Mouse (Mus musculus): ENCODE measurements at regions not wholly inside any gene's neighbourhood (a gene's known extent, or its start where the extent isn't known, plus 50 kb on each side); places are given as distances from the start of the nearest gene placed in this dataset.

DNA sequence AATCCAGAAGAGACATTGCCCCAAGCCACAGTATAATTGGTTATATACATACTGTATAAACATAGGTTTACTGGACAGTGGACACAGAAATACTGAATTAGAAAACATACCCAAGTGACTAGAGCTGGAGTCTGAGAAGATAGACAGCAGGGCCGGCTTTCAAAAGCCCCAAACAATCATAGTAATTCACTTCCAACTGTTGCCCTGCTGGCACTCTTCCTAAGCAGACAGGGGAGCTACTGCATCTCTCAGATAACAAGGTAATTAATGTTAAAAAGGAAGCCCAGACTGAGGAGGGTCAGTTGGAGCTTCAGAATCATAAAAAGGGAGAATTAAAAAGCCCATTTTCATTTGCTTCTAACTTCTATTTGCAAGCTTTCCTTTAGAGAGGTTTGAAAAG is 764.5 kb downstream of the Vgll3 start:
- Histone ChIP-seq H3K4me1 (no peaks in the 10 kb centered on the region), H3K4me3 (replicated peaks) (no peak overlapping the region), H3K27ac (no peak overlapping the region), H3K9me3 (no peaks in the 10 kb centered on the region), H3K36me3 (no peaks in the 10 kb centered on the region), H3K9ac (no peak overlapping the region), H3K4me2 (no peak overlapping the region), H3K27me3 (replicated peaks) (no peaks in the 10 kb centered on the region)
- 54% methylated on average over 1 of the region's 1 CpGs for WGBS
- ATAC-seq (ENCODE audit: insufficient read depth, low FRiP score, low read depth), result no peak

DNA sequence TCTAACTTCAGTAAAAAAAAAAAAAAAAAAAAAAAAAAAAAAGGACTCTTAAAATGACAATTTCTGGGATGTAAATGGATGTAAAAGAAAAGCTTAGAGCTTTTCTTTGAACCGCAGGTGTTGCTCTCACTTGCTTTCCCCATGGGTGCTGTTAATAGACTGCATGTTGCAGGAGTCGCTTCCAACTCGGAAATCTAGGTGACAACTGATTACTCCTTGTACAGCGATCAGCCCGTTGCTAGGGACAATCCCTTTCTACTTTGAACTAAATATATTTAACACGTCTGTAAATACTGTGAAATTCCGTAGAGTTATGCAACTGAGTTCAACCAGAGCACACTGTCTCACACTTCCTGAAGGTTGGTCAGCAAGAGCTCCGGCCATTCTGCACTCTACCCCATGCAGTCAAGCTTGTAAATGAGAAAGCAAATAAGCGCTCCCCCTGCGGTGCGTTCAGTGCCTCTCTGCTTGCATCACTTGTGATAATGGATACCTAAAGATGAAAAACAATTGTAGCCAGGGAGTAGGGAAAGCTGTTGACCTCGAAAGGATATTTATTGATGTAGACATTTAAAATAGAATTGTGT is 770.7 kb downstream of the Vgll3 start:
- Histone ChIP-seq H3K27ac (no peak overlapping the region), H3K9ac (no peak overlapping the region), H3K27me3 (replicated peaks) (no peaks in the 10 kb centered on the region), H3K36me3 (no peaks in the 10 kb centered on the region), H3K4me2 (0 out of 2 replicates have a peak overlapping the region, but pooled peaks have one; percentile 9), H3K9me3 (no peaks in the 10 kb centered on the region), H3K4me1 (no peaks in the 10 kb centered on the region), H3K4me3 (replicated peaks) (no peak overlapping the region)
- 7% methylated on average over 12 of the region's 12 CpGs for WGBS
- ATAC-seq (ENCODE audit: insufficient read depth, low FRiP score, low read depth), result no peak

- Histone ChIP-seq H3K27ac (no peak overlapping the region), H3K9me3 (no peaks in the 10 kb centered on the region), H3K36me3 (no peaks in the 10 kb centered on the region), H3K4me1 (no peaks in the 10 kb centered on the region), H3K9ac (no peak overlapping the region), H3K4me3 (replicated peaks) (no peak overlapping the region), H3K4me2 (no peak overlapping the region), H3K27me3 (replicated peaks) (no peaks in the 10 kb centered on the region)
- ATAC-seq (ENCODE audit: insufficient read depth, low FRiP score, low read depth), result no peak
- WGBS, result 52% methylated on average over 2 of the region's 2 CpGs
These were observed 787.2 kb downstream of the Vgll3 start for GRCm38 (mm10) chr16:66602211-66602610.

GRCm38 (mm10) chr16:66602686-66603085 is 787.6 kb downstream of the Vgll3 start:
- Histone ChIP-seq H3K27me3 (replicated peaks) (no peaks in the 10 kb centered on the region), H3K9ac (no peak overlapping the region), H3K4me2 (no peak overlapping the region), H3K36me3 (no peaks in the 10 kb centered on the region), H3K4me3 (replicated peaks) (no peak overlapping the region), H3K9me3 (no peaks in the 10 kb centered on the region), H3K4me1 (no peaks in the 10 kb centered on the region), H3K27ac (no peak overlapping the region)
- WGBS, result 78% methylated on average over 3 of the region's 3 CpGs
- ATAC-seq (ENCODE audit: insufficient read depth, low FRiP score, low read depth), result no peak

GRCm38 (mm10) chr16:66603825-66604224 is 788.8 kb downstream of the Vgll3 start:
- no peaks in the 10 kb centered on the region for H3K36me3 ChIP-seq
- WGBS, result 59% methylated on average over 6 of the region's 6 CpGs
- no peak overlapping the region for H3K9ac ChIP-seq

More at GRCm38 (mm10) chr16:66603825-66604224, 788.8 kb downstream of the Vgll3 start:
- Histone ChIP-seq H3K4me3 (replicated peaks) (no peak overlapping the region), H3K4me1 (no peaks in the 10 kb centered on the region), H3K27me3 (replicated peaks) (no peaks in the 10 kb centered on the region), H3K4me2 (no peak overlapping the region), H3K27ac (no peak overlapping the region), H3K9me3 (no peaks in the 10 kb centered on the region)
- ATAC-seq (ENCODE audit: insufficient read depth, low FRiP score, low read depth), result no peak
